Mouse (Mus musculus) frontal cortex, postnatal 36 days (tissue): ENCODE measurements around the gene Midn.

Experiments
- DNase-seq, 2 experiments: peaks; one replicate each; pipeline ENCODE4 v3.0.0; 2022; ENCODE audit warnings: low spot score in 2 of 2

The Midn gene

DNA sequence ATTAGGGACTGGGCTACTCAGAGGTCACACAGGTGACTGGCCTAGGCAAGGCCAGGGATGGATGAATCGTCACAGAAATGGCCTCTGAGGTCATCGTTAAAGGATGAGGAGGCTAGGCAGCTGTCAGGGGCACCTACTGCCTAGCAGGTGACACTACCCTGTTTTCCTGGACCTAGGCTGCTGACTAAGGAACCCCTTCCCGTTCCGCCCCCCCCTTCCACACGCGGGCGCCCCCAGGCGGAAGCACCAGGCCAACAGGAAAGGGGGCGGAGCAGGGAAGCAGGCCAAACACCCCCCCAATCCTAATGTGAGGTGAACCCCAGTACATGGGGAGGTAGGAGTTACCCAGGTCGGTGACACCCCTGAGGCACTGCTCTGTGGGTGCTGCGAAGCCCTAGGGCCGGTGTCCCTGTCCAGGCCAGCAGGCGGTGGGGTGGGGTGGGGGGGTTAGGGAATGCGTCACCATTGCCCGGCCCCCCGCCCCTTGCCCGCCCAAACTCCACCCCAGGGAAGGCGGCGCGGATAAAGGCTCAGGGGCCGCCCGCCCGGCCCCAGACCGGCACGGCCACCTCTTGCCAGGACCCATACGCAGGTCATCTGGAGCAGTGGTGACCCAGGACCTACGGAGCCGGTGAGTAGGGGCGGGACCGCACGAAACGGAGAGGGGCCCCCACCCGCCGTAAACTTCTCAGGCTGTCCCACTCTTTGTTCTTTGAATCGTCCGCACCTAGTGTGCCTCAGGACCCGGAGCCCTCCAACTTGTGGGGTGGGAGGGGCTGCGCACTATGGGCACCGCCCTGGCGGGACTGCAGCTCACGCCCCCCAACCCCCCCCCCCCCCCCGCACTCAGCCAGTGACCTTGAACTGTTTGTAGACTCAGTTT lies at the start of gene Midn:
Midn (plus strand) TSS at position 554 of the 883 bp plus-strand sequence.
- DNase-seq = peak in 1 of 2 experiments; percentile 74

DNA sequence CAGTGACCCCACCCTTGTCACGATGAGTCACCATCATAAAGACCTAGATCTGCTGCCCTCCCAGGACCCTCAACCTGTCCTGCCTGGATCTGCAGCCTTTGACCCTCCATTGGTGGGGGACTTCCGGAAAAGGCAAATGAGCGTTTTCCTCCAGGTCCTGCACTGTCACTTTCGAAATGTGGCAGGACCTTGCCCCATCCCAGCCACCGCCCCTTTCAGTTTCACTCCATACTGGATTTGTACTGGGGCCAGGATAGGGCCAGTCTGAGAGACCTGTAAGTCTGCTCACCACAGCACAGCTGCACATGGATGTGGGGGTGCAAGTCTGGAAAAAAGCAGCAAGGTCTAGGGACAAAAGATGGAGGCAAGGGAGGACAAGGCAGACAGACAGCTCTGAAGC lies 49.4 kb upstream of the Midn start:
- no peak for DNase-seq

- DNase-seq = no peak
These were observed 47.1 kb upstream of the Midn start for GRCm38 (mm10) chr10:80100982-80101381.

GRCm38 (mm10) chr10:80102216-80102915 lies 45.7 kb upstream of the Midn start:
- peak; percentile 81 for DNase-seq

GRCm38 (mm10) chr10:80103032-80103431 lies 45.0 kb upstream of the Midn start:
- DNase-seq = no peak

GRCm38 (mm10) chr10:80104181-80104580 lies 43.9 kb upstream of the Midn start:
- no peak for DNase-seq

- DNase-seq = no peak
These were observed 42.6 kb upstream of the Midn start, which contains the start of gene Sbno2 for GRCm38 (mm10) chr10:80105460-80105859. Gene Sbno2, minus strand, starts transcription at chr10:80105571.

- DNase-seq = no peak
These were observed 42.1 kb upstream of the Midn start for GRCm38 (mm10) chr10:80105926-80106325.

GRCm38 (mm10) chr10:80107678-80108077 lies 40.4 kb upstream of the Midn start:
- no peak for DNase-seq

DNA sequence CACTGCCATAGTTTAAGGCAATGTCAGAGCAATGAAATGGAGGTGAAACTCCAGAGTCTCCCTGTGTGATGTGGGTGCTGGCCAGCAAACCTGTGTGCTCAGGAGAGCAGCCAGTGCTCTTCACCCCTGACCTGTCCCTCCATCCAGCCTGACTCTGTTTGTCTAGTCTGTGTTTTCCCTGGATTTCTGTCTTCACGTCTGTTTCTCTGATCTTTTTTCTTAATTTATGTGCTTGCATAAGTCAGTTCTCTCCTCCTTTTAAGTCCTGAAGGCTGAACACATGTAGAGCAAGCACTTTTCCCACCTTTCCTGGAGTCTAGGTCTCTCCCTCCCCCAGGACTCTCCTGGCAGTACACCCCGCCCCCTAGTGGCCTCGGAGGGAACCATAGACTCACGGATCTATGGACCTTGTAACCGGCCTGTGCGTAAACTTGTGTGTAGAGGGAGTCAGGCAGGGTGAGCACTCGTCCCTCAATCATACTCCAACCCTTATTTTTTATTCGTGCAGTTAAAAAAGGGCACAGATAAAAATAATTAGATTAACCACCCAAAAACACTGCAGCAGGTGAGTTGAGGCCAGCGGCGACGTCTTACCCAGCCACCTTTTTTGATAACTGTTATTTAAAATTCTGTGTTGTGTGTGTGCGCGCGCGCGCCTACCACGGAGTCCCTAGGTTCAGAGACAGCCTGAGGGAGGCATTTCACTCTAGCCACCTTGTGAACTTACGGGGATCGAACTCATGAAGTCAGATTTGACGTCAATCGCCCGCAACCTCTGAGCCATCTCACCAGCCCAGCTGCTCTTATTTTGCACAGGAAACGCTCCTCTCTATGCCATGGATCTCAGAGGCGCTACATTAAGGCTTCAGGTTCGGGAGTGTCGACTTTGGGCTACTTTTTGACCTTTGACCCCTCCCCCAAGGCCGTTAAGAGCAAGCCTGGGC lies 33.5 kb upstream of the Midn start:
- DNase-seq = peak; percentile 84 to 86

GRCm38 (mm10) chr10:80115290-80115943 lies 32.7 kb upstream of the Midn start, which contains the start of gene Stk11:
Gene Stk11, plus strand, starts transcription at chr10:80115803.
- peak; percentile 98 to 100 for DNase-seq

- no peak for DNase-seq
These were observed 32.1 kb upstream of the Midn start for GRCm38 (mm10) chr10:80115944-80116335.

DNA sequence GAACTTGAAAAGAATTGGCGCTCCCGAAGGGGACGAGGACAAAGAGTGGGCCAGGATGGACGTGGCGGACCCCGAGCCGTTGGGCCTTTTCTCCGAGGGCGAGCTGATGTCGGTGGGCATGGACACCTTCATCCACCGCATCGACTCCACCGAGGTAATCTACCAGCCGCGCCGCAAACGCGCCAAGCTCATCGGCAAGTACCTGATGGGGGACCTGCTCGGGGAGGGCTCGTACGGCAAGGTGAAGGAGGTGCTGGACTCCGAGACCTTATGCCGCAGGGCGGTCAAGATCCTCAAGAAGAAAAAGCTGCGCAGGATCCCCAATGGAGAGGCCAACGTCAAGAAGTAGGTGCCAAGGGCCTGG lies 31.5 kb upstream of the Midn start:
- no peak for DNase-seq

DNA sequence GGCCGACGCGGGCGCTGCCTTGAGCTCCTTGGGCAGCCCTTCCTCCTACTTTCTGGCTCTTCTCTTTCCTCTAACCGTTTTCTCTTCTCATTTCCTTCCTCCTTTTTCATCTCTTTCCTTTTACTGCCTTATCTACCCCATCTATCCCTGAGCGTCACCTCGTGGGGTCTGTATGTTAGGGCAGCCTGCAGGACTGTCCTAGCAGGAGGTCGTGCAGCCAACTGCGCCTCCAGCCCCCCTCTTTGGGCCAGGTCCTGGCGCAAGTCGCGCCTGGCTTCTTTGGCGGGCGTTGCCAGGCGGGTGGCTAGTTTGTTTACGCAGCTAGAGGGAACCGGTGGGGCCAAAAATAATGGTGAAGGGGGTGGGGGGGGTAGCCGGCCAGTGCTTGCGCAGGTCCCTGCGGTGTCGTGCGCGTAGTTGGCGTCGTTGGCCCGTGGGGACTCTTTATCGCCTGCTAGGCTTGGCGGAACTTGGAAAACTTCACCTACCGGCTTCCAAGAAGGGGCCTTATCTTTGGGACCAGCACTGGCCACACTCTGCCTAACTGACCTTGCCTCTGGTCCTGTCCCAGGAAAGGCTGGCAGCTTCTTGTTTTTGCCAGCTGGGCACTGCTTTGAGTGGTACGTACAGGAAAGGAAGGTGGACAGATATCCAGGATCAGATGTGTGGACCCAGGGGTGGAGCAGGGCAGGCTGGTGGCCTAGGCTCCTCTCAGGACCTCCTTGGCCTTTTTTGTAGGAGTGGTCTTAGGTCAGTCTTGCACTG lies 31.0 kb upstream of the Midn start:
- no peak for DNase-seq

GRCm38 (mm10) chr10:80117736-80118135 lies 30.3 kb upstream of the Midn start:
- DNase-seq = no peak

- no peak for DNase-seq
These were observed 29.5 kb upstream of the Midn start for GRCm38 (mm10) chr10:80118552-80118951.

DNA sequence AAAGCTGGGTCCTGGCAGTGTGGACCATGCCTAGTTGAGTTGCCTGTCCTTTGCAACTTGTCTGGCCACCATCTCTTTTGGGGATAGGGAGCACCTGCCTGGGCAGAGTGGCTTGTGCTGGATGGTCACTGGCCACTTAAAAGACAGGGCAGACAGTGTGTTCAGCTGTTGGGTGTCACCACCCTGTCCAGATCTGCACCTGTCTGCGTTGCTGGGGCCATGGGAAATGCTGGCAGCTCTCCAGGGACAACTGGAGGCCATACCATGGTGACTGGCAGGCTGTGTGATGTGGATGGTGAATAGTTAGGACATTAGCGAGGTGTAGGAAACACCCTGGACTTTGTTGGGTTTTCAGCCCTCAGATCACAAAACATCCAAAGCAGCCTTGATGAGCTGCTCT lies 27.9 kb upstream of the Midn start:
- no peak for DNase-seq

DNA sequence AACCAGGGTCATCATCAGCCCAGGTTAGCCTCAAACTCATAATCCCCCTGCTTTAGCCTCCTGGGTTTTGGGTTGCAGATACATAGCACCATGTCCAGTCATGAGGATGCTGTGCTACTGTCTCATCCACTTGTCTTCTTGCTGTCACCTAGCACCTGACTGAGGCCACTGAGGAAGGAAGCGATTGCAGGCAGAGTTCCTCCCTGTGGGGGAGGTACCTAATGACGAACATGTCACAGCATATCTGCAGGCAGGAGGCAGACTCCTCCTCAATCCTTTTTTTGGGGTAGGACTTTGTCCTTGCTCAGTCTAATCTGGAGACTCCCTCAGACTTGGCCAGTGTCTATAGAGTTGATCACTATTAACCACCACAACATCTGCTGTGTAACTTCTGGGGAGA lies 26.4 kb upstream of the Midn start:
- no peak for DNase-seq

DNA sequence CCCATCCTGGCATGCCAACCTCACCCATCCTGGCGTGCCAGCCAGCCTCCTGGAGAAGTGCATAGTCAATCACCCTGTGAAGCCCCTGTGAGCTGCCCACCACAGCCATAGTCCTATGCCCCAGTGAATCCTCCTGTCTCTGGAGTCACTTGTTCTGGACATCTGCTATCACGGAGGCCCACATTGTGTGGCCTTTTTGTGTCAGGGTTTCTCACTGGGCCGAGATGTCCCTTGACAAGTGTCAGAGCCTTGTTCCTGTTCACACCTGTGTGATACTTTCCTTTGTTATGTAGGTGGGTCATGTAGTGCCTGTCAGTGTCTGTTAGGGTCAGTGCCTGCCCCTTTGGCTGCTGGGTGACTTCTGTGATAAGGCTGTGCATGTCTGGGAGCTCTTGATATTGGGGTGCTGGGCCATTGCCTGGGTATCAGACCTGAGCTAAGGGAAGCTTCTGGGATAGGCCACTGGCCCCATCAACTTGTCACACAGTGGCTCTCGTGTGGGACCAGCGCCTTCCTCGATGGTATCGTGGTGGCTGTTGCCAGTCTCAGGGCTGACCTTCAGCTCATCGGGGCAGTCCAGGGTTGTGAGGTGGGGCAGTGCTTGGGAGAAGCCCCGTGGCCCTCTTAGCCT lies 24.0 kb upstream of the Midn start:
- DNase-seq = no peak

- DNase-seq = no peak
These were observed 20.2 kb upstream of the Midn start for GRCm38 (mm10) chr10:80127920-80128319.
